Mouse (Mus musculus): ENCODE data around the gene Zfp715. TPM values are rescaled to one million over a fixed set of nuclear protein-coding genes. Genes with fewer than 3 reads are reported as not detected.

The Zfp715 gene
- polyA plus RNA-seq, 1 experiment from 2014 or later = 22.0 TPM

GRCm38 (mm10) chr7:43346571-43346970 is 33.5 kb upstream of the Zfp715 start:
- H3K27ac ChIP-seq (ENCODE audit: low read length) = no peak overlapping the region
- H3K27me3 ChIP-seq (replicated peaks; ENCODE audit: control insufficient read depth, insufficient read depth, low read length) = no peaks in the 10 kb centered on the region
- no peak for ATAC-seq
- H3K9ac ChIP-seq (replicated peaks; ENCODE audit: low read depth, low read length) = no peak overlapping the region
- H3K9me3 ChIP-seq (ENCODE audit: control insufficient read depth, low read length) = no peaks in the 10 kb centered on the region
- WGBS = 50% methylated on average over 1 of the region's 1 CpGs
- no peaks in the 10 kb centered on the region for H3K36me3 ChIP-seq (ENCODE audit: control insufficient read depth, insufficient read depth)
- no peak overlapping the region for H3K4me2 ChIP-seq (ENCODE audit: low read length)
- H3K4me3 ChIP-seq (replicated peaks; ENCODE audit: low read length) = no peak overlapping the region
- H3K4me1 ChIP-seq (replicated peaks; ENCODE audit: control insufficient read depth, insufficient read depth, low read length) = no peaks in the 10 kb centered on the region

GRCm38 (mm10) chr7:43346148-43346547 is 33.1 kb upstream of the Zfp715 start:
- Histone ChIP-seq H3K9ac (replicated peaks; ENCODE audit: low read depth, low read length) (no peak overlapping the region), H3K4me2 (ENCODE audit: low read length) (no peak overlapping the region), H3K27me3 (replicated peaks; ENCODE audit: control insufficient read depth, insufficient read depth, low read length) (no peaks in the 10 kb centered on the region), H3K4me1 (replicated peaks; ENCODE audit: control insufficient read depth, insufficient read depth, low read length) (no peaks in the 10 kb centered on the region), H3K36me3 (ENCODE audit: control insufficient read depth, insufficient read depth) (no peaks in the 10 kb centered on the region), H3K4me3 (replicated peaks; ENCODE audit: low read length) (no peak overlapping the region), H3K27ac (ENCODE audit: low read length) (no peak overlapping the region), H3K9me3 (ENCODE audit: control insufficient read depth, low read length) (no peaks in the 10 kb centered on the region)
- WGBS = 70% methylated on average over 4 of the region's 4 CpGs
- no peak for ATAC-seq

- no peak overlapping the region for H3K4me3 ChIP-seq (replicated peaks; ENCODE audit: low read length)
- no peaks in the 10 kb centered on the region for H3K36me3 ChIP-seq (ENCODE audit: control insufficient read depth, insufficient read depth)
- H3K27ac ChIP-seq (ENCODE audit: low read length) = no peak overlapping the region
- no peaks in the 10 kb centered on the region for H3K9me3 ChIP-seq (ENCODE audit: control insufficient read depth, low read length)
- 84% methylated on average over 4 of the region's 4 CpGs for WGBS
- ATAC-seq = no peak
- no peak overlapping the region for H3K4me2 ChIP-seq (ENCODE audit: low read length)
- no peak overlapping the region for H3K9ac ChIP-seq (replicated peaks; ENCODE audit: low read depth, low read length)
- H3K27me3 ChIP-seq (replicated peaks; ENCODE audit: control insufficient read depth, insufficient read depth, low read length) = no peaks in the 10 kb centered on the region
- no peaks in the 10 kb centered on the region for H3K4me1 ChIP-seq (replicated peaks; ENCODE audit: control insufficient read depth, insufficient read depth, low read length)
These were observed 31.4 kb upstream of the Zfp715 start for GRCm38 (mm10) chr7:43344491-43344890.

- no peaks in the 10 kb centered on the region for H3K4me1 ChIP-seq (replicated peaks; ENCODE audit: control insufficient read depth, insufficient read depth, low read length)
- ATAC-seq = no peak
- no peak overlapping the region for H3K27ac ChIP-seq (ENCODE audit: low read length)
- H3K9ac ChIP-seq (replicated peaks; ENCODE audit: low read depth, low read length) = no peak overlapping the region
- H3K27me3 ChIP-seq (replicated peaks; ENCODE audit: control insufficient read depth, insufficient read depth, low read length) = no peaks in the 10 kb centered on the region
- 81% methylated on average over 2 of the region's 2 CpGs for WGBS
- H3K4me2 ChIP-seq (ENCODE audit: low read length) = no peak overlapping the region
- no peaks in the 10 kb centered on the region for H3K36me3 ChIP-seq (ENCODE audit: control insufficient read depth, insufficient read depth)
- H3K9me3 ChIP-seq (ENCODE audit: control insufficient read depth, low read length) = no peaks in the 10 kb centered on the region
- no peak overlapping the region for H3K4me3 ChIP-seq (replicated peaks; ENCODE audit: low read length)
These were observed 30.9 kb upstream of the Zfp715 start for GRCm38 (mm10) chr7:43344020-43344419.

- H3K4me1 ChIP-seq (replicated peaks; ENCODE audit: control insufficient read depth, insufficient read depth, low read length) = no peaks in the 10 kb centered on the region
- H3K4me3 ChIP-seq (replicated peaks; ENCODE audit: low read length) = no peak overlapping the region
- H3K9ac ChIP-seq (replicated peaks; ENCODE audit: low read depth, low read length) = no peak overlapping the region
- H3K9me3 ChIP-seq (ENCODE audit: control insufficient read depth, low read length) = no peaks in the 10 kb centered on the region
- no peak overlapping the region for H3K27ac ChIP-seq (ENCODE audit: low read length)
- H3K4me2 ChIP-seq (ENCODE audit: low read length) = no peak overlapping the region
- H3K27me3 ChIP-seq (replicated peaks; ENCODE audit: control insufficient read depth, insufficient read depth, low read length) = no peaks in the 10 kb centered on the region
- no peak for ATAC-seq
- H3K36me3 ChIP-seq (ENCODE audit: control insufficient read depth, insufficient read depth) = no peaks in the 10 kb centered on the region
- 86% methylated on average over 5 of the region's 5 CpGs for WGBS
These were observed 30.1 kb upstream of the Zfp715 start for GRCm38 (mm10) chr7:43343191-43343590.

- no peaks in the 10 kb centered on the region for H3K4me1 ChIP-seq (replicated peaks; ENCODE audit: control insufficient read depth, insufficient read depth, low read length)
- H3K9ac ChIP-seq (replicated peaks; ENCODE audit: low read depth, low read length) = no peak overlapping the region
- H3K27ac ChIP-seq (ENCODE audit: low read length) = no peak overlapping the region
- H3K27me3 ChIP-seq (replicated peaks; ENCODE audit: control insufficient read depth, insufficient read depth, low read length) = no peaks in the 10 kb centered on the region
- 94% methylated on average over 4 of the region's 4 CpGs for WGBS
- no peaks in the 10 kb centered on the region for H3K9me3 ChIP-seq (ENCODE audit: control insufficient read depth, low read length)
- H3K4me2 ChIP-seq (ENCODE audit: low read length) = no peak overlapping the region
- no peak for ATAC-seq
- no peak overlapping the region for H3K4me3 ChIP-seq (replicated peaks; ENCODE audit: low read length)
- H3K36me3 ChIP-seq (ENCODE audit: control insufficient read depth, insufficient read depth) = no peaks in the 10 kb centered on the region
These were observed 27.7 kb upstream of the Zfp715 start for GRCm38 (mm10) chr7:43340771-43341170.

- Histone ChIP-seq H3K4me1 (replicated peaks; ENCODE audit: control insufficient read depth, insufficient read depth, low read length) (no peaks in the 10 kb centered on the region), H3K36me3 (ENCODE audit: control insufficient read depth, insufficient read depth) (no peaks in the 10 kb centered on the region), H3K9me3 (ENCODE audit: control insufficient read depth, low read length) (no peaks in the 10 kb centered on the region), H3K27ac (ENCODE audit: low read length) (no peak overlapping the region), H3K9ac (replicated peaks; ENCODE audit: low read depth, low read length) (no peak overlapping the region), H3K27me3 (replicated peaks; ENCODE audit: control insufficient read depth, insufficient read depth, low read length) (no peaks in the 10 kb centered on the region), H3K4me3 (replicated peaks; ENCODE audit: low read length) (no peak overlapping the region), H3K4me2 (ENCODE audit: low read length) (no peak overlapping the region)
- 56% methylated on average over 2 of the region's 2 CpGs for WGBS
- ATAC-seq = no peak
These were observed 20.8 kb upstream of the Zfp715 start for GRCm38 (mm10) chr7:43333899-43334298.

GRCm38 (mm10) chr7:43333203-43333602 is 20.1 kb upstream of the Zfp715 start:
- Histone ChIP-seq H3K4me2 (ENCODE audit: low read length) (no peak overlapping the region), H3K4me1 (replicated peaks; ENCODE audit: control insufficient read depth, insufficient read depth, low read length) (no peaks in the 10 kb centered on the region), H3K4me3 (replicated peaks; ENCODE audit: low read length) (no peak overlapping the region), H3K9me3 (ENCODE audit: control insufficient read depth, low read length) (no peaks in the 10 kb centered on the region), H3K27ac (ENCODE audit: low read length) (no peak overlapping the region), H3K36me3 (ENCODE audit: control insufficient read depth, insufficient read depth) (no peaks in the 10 kb centered on the region), H3K9ac (replicated peaks; ENCODE audit: low read depth, low read length) (no peak overlapping the region), H3K27me3 (replicated peaks; ENCODE audit: control insufficient read depth, insufficient read depth, low read length) (no peaks in the 10 kb centered on the region)
- 41% methylated on average over 5 of the region's 7 CpGs for WGBS
- no peak for ATAC-seq

- no peak overlapping the region for H3K4me2 ChIP-seq (ENCODE audit: low read length)
- 68% methylated on average over 4 of the region's 4 CpGs for WGBS
- ATAC-seq = no peak
- no peak overlapping the region for H3K9ac ChIP-seq (replicated peaks; ENCODE audit: low read depth, low read length)
- H3K4me1 ChIP-seq (replicated peaks; ENCODE audit: control insufficient read depth, insufficient read depth, low read length) = no peaks in the 10 kb centered on the region
- no peaks in the 10 kb centered on the region for H3K9me3 ChIP-seq (ENCODE audit: control insufficient read depth, low read length)
- no peaks in the 10 kb centered on the region for H3K27me3 ChIP-seq (replicated peaks; ENCODE audit: control insufficient read depth, insufficient read depth, low read length)
- no peak overlapping the region for H3K4me3 ChIP-seq (replicated peaks; ENCODE audit: low read length)
- no peaks in the 10 kb centered on the region for H3K36me3 ChIP-seq (ENCODE audit: control insufficient read depth, insufficient read depth)
- H3K27ac ChIP-seq (ENCODE audit: low read length) = no peak overlapping the region
These were observed 15.0 kb upstream of the Zfp715 start for GRCm38 (mm10) chr7:43328101-43328500.

- H3K4me2 ChIP-seq (ENCODE audit: low read length) = no peak overlapping the region
- H3K36me3 ChIP-seq (ENCODE audit: control insufficient read depth, insufficient read depth) = no peaks in the 10 kb centered on the region
- H3K4me1 ChIP-seq (replicated peaks; ENCODE audit: control insufficient read depth, insufficient read depth, low read length) = no peaks in the 10 kb centered on the region
- no peak overlapping the region for H3K9ac ChIP-seq (replicated peaks; ENCODE audit: low read depth, low read length)
- H3K27me3 ChIP-seq (replicated peaks; ENCODE audit: control insufficient read depth, insufficient read depth, low read length) = no peaks in the 10 kb centered on the region
- 53% methylated on average over 10 of the region's 10 CpGs for WGBS
- no peak overlapping the region for H3K4me3 ChIP-seq (replicated peaks; ENCODE audit: low read length)
- no peak for ATAC-seq
- no peak overlapping the region for H3K27ac ChIP-seq (ENCODE audit: low read length)
- no peaks in the 10 kb centered on the region for H3K9me3 ChIP-seq (ENCODE audit: control insufficient read depth, low read length)
These were observed 13.2 kb upstream of the Zfp715 start for GRCm38 (mm10) chr7:43326223-43326780.

All from forebrain, embryonic 16.5 days (tissue).